Mouse (Mus musculus): ENCODE measurements at regions not wholly inside any gene's neighbourhood (a gene's known extent, or its start where the extent isn't known, plus 50 kb on each side); places are given as distances from the start of the nearest gene placed in this dataset.

DNA sequence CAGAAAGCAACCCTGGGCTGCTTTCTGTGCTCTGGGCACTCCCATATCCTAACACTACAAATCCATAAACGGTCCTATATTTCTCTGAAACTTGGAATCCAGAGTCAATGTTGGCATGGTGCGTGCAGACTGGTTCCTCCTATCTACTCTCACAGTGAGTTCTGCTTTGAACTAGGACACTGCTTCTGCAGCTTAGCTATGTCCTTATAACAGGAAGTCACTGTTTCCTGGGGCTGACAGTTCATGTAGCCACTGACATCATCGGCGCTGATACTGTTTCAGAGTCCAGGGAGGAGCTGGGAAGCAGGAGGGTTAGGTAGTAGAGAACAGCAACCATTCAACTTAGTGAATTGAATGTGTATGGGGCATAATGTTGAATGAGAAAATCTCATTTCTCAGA lies 948.6 kb downstream of the Synb start:
- Histone ChIP-seq H3K27ac (ENCODE audit: low read depth) (no peak overlapping the region), H3K4me3 (ENCODE audit: low read depth, low read length) (no peak overlapping the region), H3K4me1 (ENCODE audit: insufficient read depth) (no peaks in the 10 kb centered on the region), H3K4me2 (ENCODE audit: low read depth, low read length) (no peak overlapping the region), H3K36me3 (replicated peaks; ENCODE audit: insufficient read depth, low read length) (no peaks in the 10 kb centered on the region), H3K9ac (replicated peaks) (no peak overlapping the region), H3K9me3 (ENCODE audit: low read length) (no peaks in the 10 kb centered on the region), H3K27me3 (ENCODE audit: insufficient read depth, low read length) (no peaks in the 10 kb centered on the region)
- ATAC-seq = no peak
- WGBS (ENCODE audit: insufficient replicate concordance) = 26% methylated on average over 4 of the region's 4 CpGs
- TF ChIP-seq EP300 (IDR thresholded peaks at IDR 0.05; ENCODE audit: low read depth) = no peak
- no peak for TF ChIP-seq CTCF (IDR thresholded peaks at IDR 0.05; ENCODE audit: low read depth)
- no peak for DNase-seq

DNA sequence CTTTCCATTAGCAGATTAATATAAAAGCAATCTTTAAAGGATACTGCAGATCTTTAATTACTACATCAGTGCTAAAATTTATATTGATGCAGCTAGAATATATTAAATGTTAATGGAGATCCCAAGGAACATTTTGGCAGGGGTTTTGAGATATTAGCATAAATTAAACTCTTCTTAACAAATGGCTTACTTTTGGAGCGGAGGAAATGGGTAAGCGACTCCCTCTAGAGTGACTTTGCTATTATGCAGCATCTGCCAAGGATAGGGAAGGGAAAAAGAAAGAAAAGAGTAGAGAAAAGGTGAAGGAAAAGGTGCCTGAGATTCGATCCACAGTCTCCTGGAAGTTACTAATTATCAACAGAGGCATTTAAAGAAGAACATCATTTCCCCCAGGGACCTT lies 949.4 kb downstream of the Synb start:
- no peaks in the 10 kb centered on the region for H3K9me3 ChIP-seq (ENCODE audit: low read length)
- H3K27ac ChIP-seq (ENCODE audit: low read depth) = no peak overlapping the region
- no peaks in the 10 kb centered on the region for H3K36me3 ChIP-seq (replicated peaks; ENCODE audit: insufficient read depth, low read length)
- TF ChIP-seq EP300 (IDR thresholded peaks at IDR 0.05; ENCODE audit: low read depth) = no peak
- TF ChIP-seq CTCF (IDR thresholded peaks at IDR 0.05; ENCODE audit: low read depth) = no peak
- WGBS (ENCODE audit: insufficient replicate concordance) = 66% methylated on average over 3 of the region's 3 CpGs
- DNase-seq (no peak), ATAC-seq (no peak)
- no peak overlapping the region for H3K4me3 ChIP-seq (ENCODE audit: low read depth, low read length)
- H3K9ac ChIP-seq (replicated peaks) = no peak overlapping the region
- H3K4me2 ChIP-seq (ENCODE audit: low read depth, low read length) = no peak overlapping the region
- no peaks in the 10 kb centered on the region for H3K27me3 ChIP-seq (ENCODE audit: insufficient read depth, low read length)
- no peaks in the 10 kb centered on the region for H3K4me1 ChIP-seq (ENCODE audit: insufficient read depth)

DNA sequence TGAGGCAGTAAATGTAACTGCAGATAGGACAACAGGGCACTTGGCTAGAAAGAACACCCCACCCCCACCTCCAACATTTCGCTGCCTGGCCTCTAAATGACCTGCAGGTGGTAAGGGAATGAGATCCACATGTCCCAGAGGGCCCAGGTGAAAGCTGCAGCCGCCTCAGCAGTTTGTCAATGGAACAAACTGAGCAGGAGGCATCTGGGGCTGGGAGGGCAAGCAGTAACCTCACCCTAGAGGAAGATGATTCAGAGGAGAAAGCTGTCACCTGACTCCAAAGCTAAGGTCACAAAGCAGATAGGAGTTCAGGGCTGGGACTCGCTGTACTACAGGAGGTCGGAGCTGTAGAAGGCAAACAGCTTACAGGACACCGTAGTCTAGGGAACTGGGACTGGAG lies 955.7 kb downstream of the Synb start:
- 0 out of 2 replicates have a peak, but pooled peaks have one; percentile 21 for TF ChIP-seq EP300 (IDR thresholded peaks at IDR 0.05; ENCODE audit: low read depth)
- no peak for TF ChIP-seq CTCF (IDR thresholded peaks at IDR 0.05; ENCODE audit: low read depth)
- Histone ChIP-seq H3K9ac (replicated peaks) (no peak overlapping the region), H3K27me3 (ENCODE audit: insufficient read depth, low read length) (no peaks in the 10 kb centered on the region), H3K9me3 (ENCODE audit: low read length) (no peaks in the 10 kb centered on the region), H3K36me3 (replicated peaks; ENCODE audit: insufficient read depth, low read length) (no peaks in the 10 kb centered on the region), H3K4me2 (ENCODE audit: low read depth, low read length) (no peak overlapping the region), H3K4me1 (ENCODE audit: insufficient read depth) (no peaks in the 10 kb centered on the region), H3K27ac (ENCODE audit: low read depth) (no peak overlapping the region), H3K4me3 (ENCODE audit: low read depth, low read length) (no peak overlapping the region)
- DNase-seq (peak; percentile 15), ATAC-seq (peak; percentile 62)
- 36% methylated on average over 5 of the region's 5 CpGs for WGBS (ENCODE audit: insufficient replicate concordance)

DNA sequence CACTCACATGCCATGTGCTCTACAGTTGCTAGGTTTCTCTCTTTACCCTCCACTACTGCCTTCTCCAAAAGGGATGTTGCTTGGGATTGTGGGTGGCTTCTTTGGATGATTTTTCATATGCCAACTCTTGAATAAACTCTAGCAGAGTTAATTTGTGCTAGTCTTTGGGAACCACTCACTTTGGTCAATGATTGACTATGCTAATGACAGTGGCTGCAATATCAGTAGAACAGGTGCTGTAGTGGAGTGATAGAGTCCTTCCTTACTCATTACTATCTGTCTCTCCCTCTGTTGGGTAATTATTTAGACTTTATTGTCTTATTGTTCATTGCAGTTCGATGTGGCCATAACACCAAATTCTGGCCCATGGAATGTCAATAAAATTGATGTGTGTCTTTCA lies 969.0 kb downstream of the Synb start:
- Histone ChIP-seq H3K9ac (replicated peaks) (no peak overlapping the region), H3K9me3 (ENCODE audit: low read length) (no peaks in the 10 kb centered on the region), H3K27ac (ENCODE audit: low read depth) (no peak overlapping the region), H3K27me3 (ENCODE audit: insufficient read depth, low read length) (no peaks in the 10 kb centered on the region), H3K4me1 (ENCODE audit: insufficient read depth) (no peaks in the 10 kb centered on the region), H3K36me3 (replicated peaks; ENCODE audit: insufficient read depth, low read length) (no peaks in the 10 kb centered on the region), H3K4me2 (ENCODE audit: low read depth, low read length) (no peak overlapping the region), H3K4me3 (ENCODE audit: low read depth, low read length) (no peak overlapping the region)
- DNase-seq (no peak), ATAC-seq (no peak)
- TF ChIP-seq EP300 (IDR thresholded peaks at IDR 0.05; ENCODE audit: low read depth) = no peak
- no peak for TF ChIP-seq CTCF (IDR thresholded peaks at IDR 0.05; ENCODE audit: low read depth)
- 82% methylated on average over 1 of the region's 1 CpGs for WGBS (ENCODE audit: insufficient replicate concordance)

DNA sequence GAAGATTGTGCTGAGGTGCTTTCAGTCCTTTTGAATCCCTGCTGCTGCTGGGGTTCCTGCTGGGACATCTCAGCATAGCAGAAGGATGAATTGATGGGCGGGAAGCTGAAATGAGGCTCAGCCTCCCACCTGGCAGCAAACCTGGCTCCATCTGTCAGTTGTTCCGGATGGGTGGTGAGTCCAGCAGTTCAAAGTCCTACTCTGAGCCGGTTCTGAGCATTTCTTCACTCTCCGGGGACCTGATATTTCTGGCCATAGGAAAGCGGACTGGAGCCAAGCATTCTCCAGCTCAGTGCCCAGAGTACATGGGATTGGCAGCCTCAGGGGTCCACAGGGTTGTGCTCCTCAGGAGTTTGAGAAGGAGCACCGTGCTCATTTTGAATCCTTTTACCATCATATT lies 971.1 kb downstream of the Synb start:
- no peak overlapping the region for H3K27ac ChIP-seq (ENCODE audit: low read depth)
- no peaks in the 10 kb centered on the region for H3K9me3 ChIP-seq (ENCODE audit: low read length)
- WGBS (ENCODE audit: insufficient replicate concordance) = 46% methylated on average over 6 of the region's 6 CpGs
- no peaks in the 10 kb centered on the region for H3K27me3 ChIP-seq (ENCODE audit: insufficient read depth, low read length)
- TF ChIP-seq CTCF (IDR thresholded peaks at IDR 0.05; ENCODE audit: low read depth) = no peak
- TF ChIP-seq EP300 (IDR thresholded peaks at IDR 0.05; ENCODE audit: low read depth) = no peak
- no peak for ATAC-seq
- H3K9ac ChIP-seq (replicated peaks) = no peak overlapping the region
- H3K36me3 ChIP-seq (replicated peaks; ENCODE audit: insufficient read depth, low read length) = no peaks in the 10 kb centered on the region
- DNase-seq = no peak
- H3K4me2 ChIP-seq (ENCODE audit: low read depth, low read length) = no peak overlapping the region
- no peak overlapping the region for H3K4me3 ChIP-seq (ENCODE audit: low read depth, low read length)
- no peaks in the 10 kb centered on the region for H3K4me1 ChIP-seq (ENCODE audit: insufficient read depth)

DNA sequence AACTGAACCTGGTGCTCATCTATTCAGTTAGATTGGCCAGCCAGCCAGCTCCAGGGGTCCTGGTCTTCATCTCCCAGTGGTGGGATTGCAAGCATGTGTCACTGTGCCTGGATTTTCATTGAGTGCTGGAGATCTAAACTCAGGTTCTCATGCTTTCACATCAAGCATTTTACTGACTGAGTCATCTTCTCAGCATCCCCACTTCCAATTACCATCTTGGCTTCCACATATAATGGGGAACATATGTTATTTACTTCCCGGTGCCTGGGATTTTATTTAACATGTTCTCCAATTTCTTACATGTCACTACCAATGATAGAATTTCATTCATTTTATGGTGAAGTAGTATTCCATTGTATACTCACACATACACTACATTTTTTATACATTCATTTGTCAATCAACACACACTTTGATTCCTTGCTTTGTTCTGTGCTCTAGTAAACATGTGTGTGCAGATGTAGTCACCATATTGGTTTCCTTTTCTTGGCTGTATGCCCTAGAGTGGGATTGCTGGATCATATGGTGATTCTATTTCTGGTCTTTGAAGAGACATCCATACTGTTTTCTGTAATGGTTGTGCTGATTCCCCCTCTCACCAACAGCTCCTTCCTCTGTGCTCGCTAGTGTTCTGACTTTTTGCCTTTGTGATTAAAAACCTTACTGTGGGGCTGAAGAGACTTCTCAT lies 986.0 kb downstream of the Synb start:
- no peak overlapping the region for H3K27ac ChIP-seq (ENCODE audit: low read depth)
- H3K4me3 ChIP-seq (ENCODE audit: low read depth, low read length) = no peak overlapping the region
- H3K36me3 ChIP-seq (replicated peaks; ENCODE audit: insufficient read depth, low read length) = no peaks in the 10 kb centered on the region
- H3K27me3 ChIP-seq (ENCODE audit: insufficient read depth, low read length) = no peaks in the 10 kb centered on the region
- no peak overlapping the region for H3K4me2 ChIP-seq (ENCODE audit: low read depth, low read length)
- DNase-seq = no peak
- WGBS (ENCODE audit: insufficient replicate concordance) = 80% methylated on average over 2 of the region's 2 CpGs
- no peak overlapping the region for H3K9ac ChIP-seq (replicated peaks)
- TF ChIP-seq EP300 (IDR thresholded peaks at IDR 0.05; ENCODE audit: low read depth) (no peak), CTCF (IDR thresholded peaks at IDR 0.05; ENCODE audit: low read depth) (no peak)
- H3K9me3 ChIP-seq (ENCODE audit: low read length) = no peaks in the 10 kb centered on the region
- H3K4me1 ChIP-seq (ENCODE audit: insufficient read depth) = no peaks in the 10 kb centered on the region
- no peak for ATAC-seq
